Mouse (Mus musculus): Measurements from ENCODE around the gene Igfbp6. TPM values are rescaled to one million over a fixed set of nuclear protein-coding genes. Genes with fewer than 3 reads are reported as not detected.
"Not testable (repeated sequence)": the region's sequence is repeated elsewhere in the genome, so short reads cannot be mapped to it uniquely, and the experiment has no call there.

Gene Igfbp6
- polyA plus RNA-seq, 1 experiment from 2014 or later: 15.0 TPM

GRCm38 (mm10) chr15:102145330-102145729, 1.2 kb downstream of the Igfbp6 start:
- Histone ChIP-seq H3K9ac (ENCODE audit: low read length) (no peak overlapping the region), H3K4me1 (ENCODE audit: control insufficient read depth, insufficient read depth, low read length) (peaks cover 13% of the 10 kb centered on the region), H3K36me3 (ENCODE audit: control insufficient read depth, insufficient read depth) (no peaks in the 10 kb centered on the region), H3K4me3 (ENCODE audit: low read length) (no peak overlapping the region), H3K4me2 (ENCODE audit: low read depth, low read length) (no peak overlapping the region), H3K9me3 (replicated peaks; ENCODE audit: control insufficient read depth, low read length) (no peaks in the 10 kb centered on the region), H3K27ac (ENCODE audit: low read length) (no peak overlapping the region), H3K27me3 (ENCODE audit: control insufficient read depth, insufficient read depth, low read length) (peaks cover 25% of the 10 kb centered on the region)
- ATAC-seq (replicated peaks; ENCODE audit: extremely low read depth, insufficient read depth, low FRiP score): no peak
- 75% methylated on average over 10 of the region's 10 CpGs for WGBS

GRCm38 (mm10) chr15:102146089-102146488, 1.9 kb downstream of the Igfbp6 start:
- H3K4me2 ChIP-seq (ENCODE audit: low read depth, low read length): no peak overlapping the region
- H3K4me3 ChIP-seq (ENCODE audit: low read length): no peak overlapping the region
- no peaks in the 10 kb centered on the region for H3K9me3 ChIP-seq (replicated peaks; ENCODE audit: control insufficient read depth, low read length)
- peaks cover 17% of the 10 kb centered on the region for H3K4me1 ChIP-seq (ENCODE audit: control insufficient read depth, insufficient read depth, low read length)
- peaks cover 25% of the 10 kb centered on the region for H3K27me3 ChIP-seq (ENCODE audit: control insufficient read depth, insufficient read depth, low read length)
- no peak overlapping the region for H3K27ac ChIP-seq (ENCODE audit: low read length)
- H3K9ac ChIP-seq (ENCODE audit: low read length): no peak overlapping the region
- H3K36me3 ChIP-seq (ENCODE audit: control insufficient read depth, insufficient read depth): no peaks in the 10 kb centered on the region
- 56% methylated on average over 5 of the region's 5 CpGs for WGBS
- no peak for ATAC-seq (replicated peaks; ENCODE audit: extremely low read depth, insufficient read depth, low FRiP score)

GRCm38 (mm10) chr15:102146882-102147281, 2.7 kb downstream of the Igfbp6 start:
- Histone ChIP-seq H3K9me3 (replicated peaks; ENCODE audit: control insufficient read depth, low read length) (no peaks in the 10 kb centered on the region), H3K36me3 (ENCODE audit: control insufficient read depth, insufficient read depth) (no peaks in the 10 kb centered on the region), H3K4me2 (ENCODE audit: low read depth, low read length) (no peak overlapping the region), H3K9ac (ENCODE audit: low read length) (no peak overlapping the region), H3K4me1 (ENCODE audit: control insufficient read depth, insufficient read depth, low read length) (peaks cover 17% of the 10 kb centered on the region), H3K4me3 (ENCODE audit: low read length) (no peak overlapping the region), H3K27ac (ENCODE audit: low read length) (no peak overlapping the region), H3K27me3 (ENCODE audit: control insufficient read depth, insufficient read depth, low read length) (peaks cover 25% of the 10 kb centered on the region)
- ATAC-seq (replicated peaks; ENCODE audit: extremely low read depth, insufficient read depth, low FRiP score): 0 out of 2 replicates have a peak, but pooled peaks have one; percentile 21
- WGBS: 0% methylated on average over 1 of the region's 1 CpGs

GRCm38 (mm10) chr15:102147674-102148402, 3.7 kb downstream of the Igfbp6 start:
- H3K4me2 ChIP-seq (ENCODE audit: low read depth, low read length): no peak overlapping the region
- 56% methylated on average over 16 of the region's 16 CpGs for WGBS
- H3K9ac ChIP-seq (ENCODE audit: low read length): no peak overlapping the region
- H3K27ac ChIP-seq (ENCODE audit: low read length): no peak overlapping the region
- no peaks in the 10 kb centered on the region for H3K9me3 ChIP-seq (replicated peaks; ENCODE audit: control insufficient read depth, low read length)
- peaks cover 17% of the 10 kb centered on the region for H3K4me1 ChIP-seq (ENCODE audit: control insufficient read depth, insufficient read depth, low read length)
- no peak overlapping the region for H3K4me3 ChIP-seq (ENCODE audit: low read length)
- H3K27me3 ChIP-seq (ENCODE audit: control insufficient read depth, insufficient read depth, low read length): peaks cover 25% of the 10 kb centered on the region
- no peak for ATAC-seq (replicated peaks; ENCODE audit: extremely low read depth, insufficient read depth, low FRiP score)
- H3K36me3 ChIP-seq (ENCODE audit: control insufficient read depth, insufficient read depth): no peaks in the 10 kb centered on the region

- 75% methylated on average over 4 of the region's 4 CpGs for WGBS
- H3K9ac ChIP-seq (ENCODE audit: low read length): no peak overlapping the region
- ATAC-seq (replicated peaks; ENCODE audit: extremely low read depth, insufficient read depth, low FRiP score): no peak
- H3K4me2 ChIP-seq (ENCODE audit: low read depth, low read length): no peak overlapping the region
- H3K27ac ChIP-seq (ENCODE audit: low read length): no peak overlapping the region
- peaks cover 14% of the 10 kb centered on the region for H3K27me3 ChIP-seq (ENCODE audit: control insufficient read depth, insufficient read depth, low read length)
- H3K36me3 ChIP-seq (ENCODE audit: control insufficient read depth, insufficient read depth): no peaks in the 10 kb centered on the region
- no peak overlapping the region for H3K4me3 ChIP-seq (ENCODE audit: low read length)
- H3K4me1 ChIP-seq (ENCODE audit: control insufficient read depth, insufficient read depth, low read length): peaks cover 12% of the 10 kb centered on the region
- no peaks in the 10 kb centered on the region for H3K9me3 ChIP-seq (replicated peaks; ENCODE audit: control insufficient read depth, low read length)
These were observed 5.4 kb downstream of the Igfbp6 start for GRCm38 (mm10) chr15:102149561-102149960.

- Histone ChIP-seq H3K4me1 (ENCODE audit: control insufficient read depth, insufficient read depth, low read length) (peaks cover 9% of the 10 kb centered on the region), H3K9ac (ENCODE audit: low read length) (peak within 1 kb of the TSS; percentile 32), H3K27ac (ENCODE audit: low read length) (peak within 1 kb of the TSS; percentile 20; the same call in 1 of the 2 replicates), H3K36me3 (ENCODE audit: control insufficient read depth, insufficient read depth) (no peaks in the 10 kb centered on the region), H3K9me3 (replicated peaks; ENCODE audit: control insufficient read depth, low read length) (0 out of 2 replicates have a peak, but pooled peaks cover 3% of the 10 kb centered on the region), H3K4me2 (ENCODE audit: low read depth, low read length) (peak within 1 kb of the TSS; percentile 41), H3K27me3 (ENCODE audit: control insufficient read depth, insufficient read depth, low read length) (peaks cover 5% of the 10 kb centered on the region), H3K4me3 (ENCODE audit: low read length) (no peak within 1 kb of the TSS)
- 29% methylated on average over 20 of the region's 20 CpGs for WGBS
- ATAC-seq (replicated peaks; ENCODE audit: extremely low read depth, insufficient read depth, low FRiP score): no peak
These were observed 6.4 kb downstream of the Igfbp6 start, which contains the start of gene Soat2 for GRCm38 (mm10) chr15:102150301-102151135. Gene Soat2 (plus strand): TSS chr15:102150526.

GRCm38 (mm10) chr15:102152646-102153045, 8.5 kb downstream of the Igfbp6 start:
- Histone ChIP-seq H3K4me2 (ENCODE audit: low read depth, low read length) (no peak overlapping the region), H3K4me1 (ENCODE audit: control insufficient read depth, insufficient read depth, low read length) (peaks cover 7% of the 10 kb centered on the region)
- WGBS: 59% methylated on average over 4 of the region's 4 CpGs

GRCm38 (mm10) chr15:102155006-102155405, 10.8 kb downstream of the Igfbp6 start:
- 91% methylated on average over 6 of the region's 6 CpGs for WGBS
- not testable (repeated sequence) for H3K27me3 ChIP-seq (ENCODE audit: control insufficient read depth, insufficient read depth, low read length); H3K4me3 ChIP-seq (ENCODE audit: low read length); H3K9ac ChIP-seq (ENCODE audit: low read length); H3K36me3 ChIP-seq (ENCODE audit: control insufficient read depth, insufficient read depth); H3K4me1 ChIP-seq (ENCODE audit: control insufficient read depth, insufficient read depth, low read length); H3K27ac ChIP-seq (ENCODE audit: low read length); H3K9me3 ChIP-seq (replicated peaks; ENCODE audit: control insufficient read depth, low read length); H3K4me2 ChIP-seq (ENCODE audit: low read depth, low read length); ATAC-seq (replicated peaks; ENCODE audit: extremely low read depth, insufficient read depth, low FRiP score)

More at GRCm38 (mm10) chr15:102152646-102153045, 8.5 kb downstream of the Igfbp6 start:
- no peaks in the 10 kb centered on the region for H3K27me3 ChIP-seq (ENCODE audit: control insufficient read depth, insufficient read depth, low read length)
- no peaks in the 10 kb centered on the region for H3K36me3 ChIP-seq (ENCODE audit: control insufficient read depth, insufficient read depth)
- no peak for ATAC-seq (replicated peaks; ENCODE audit: extremely low read depth, insufficient read depth, low FRiP score)
- H3K9ac ChIP-seq (ENCODE audit: low read length): no peak overlapping the region
- H3K9me3 ChIP-seq (replicated peaks; ENCODE audit: control insufficient read depth, low read length): 0 out of 2 replicates have a peak, but pooled peaks cover 3% of the 10 kb centered on the region
- H3K4me3 ChIP-seq (ENCODE audit: low read length): no peak overlapping the region
- no peak overlapping the region for H3K27ac ChIP-seq (ENCODE audit: low read length)

GRCm38 (mm10) chr15:102156836-102157235, 12.7 kb downstream of the Igfbp6 start:
- ATAC-seq (replicated peaks; ENCODE audit: extremely low read depth, insufficient read depth, low FRiP score): no peak
- Histone ChIP-seq H3K9me3 (replicated peaks; ENCODE audit: control insufficient read depth, low read length) (0 out of 2 replicates have a peak, but pooled peaks cover 3% of the 10 kb centered on the region), H3K27me3 (ENCODE audit: control insufficient read depth, insufficient read depth, low read length) (no peaks in the 10 kb centered on the region), H3K9ac (ENCODE audit: low read length) (no peak overlapping the region), H3K4me3 (ENCODE audit: low read length) (no peak overlapping the region), H3K4me1 (ENCODE audit: control insufficient read depth, insufficient read depth, low read length) (no peaks in the 10 kb centered on the region), H3K27ac (ENCODE audit: low read length) (no peak overlapping the region), H3K36me3 (ENCODE audit: control insufficient read depth, insufficient read depth) (no peaks in the 10 kb centered on the region), H3K4me2 (ENCODE audit: low read depth, low read length) (no peak overlapping the region)
- WGBS: 47% methylated on average over 20 of the region's 20 CpGs

Data from heart, embryonic 16.5 days (tissue).